Mouse (Mus musculus): ENCODE results near the gene Dhrs1.
A peak's percentile ranks its signal among the peaks of the same experiment; 100 is the strongest.

Dhrs1 gene

DNA sequence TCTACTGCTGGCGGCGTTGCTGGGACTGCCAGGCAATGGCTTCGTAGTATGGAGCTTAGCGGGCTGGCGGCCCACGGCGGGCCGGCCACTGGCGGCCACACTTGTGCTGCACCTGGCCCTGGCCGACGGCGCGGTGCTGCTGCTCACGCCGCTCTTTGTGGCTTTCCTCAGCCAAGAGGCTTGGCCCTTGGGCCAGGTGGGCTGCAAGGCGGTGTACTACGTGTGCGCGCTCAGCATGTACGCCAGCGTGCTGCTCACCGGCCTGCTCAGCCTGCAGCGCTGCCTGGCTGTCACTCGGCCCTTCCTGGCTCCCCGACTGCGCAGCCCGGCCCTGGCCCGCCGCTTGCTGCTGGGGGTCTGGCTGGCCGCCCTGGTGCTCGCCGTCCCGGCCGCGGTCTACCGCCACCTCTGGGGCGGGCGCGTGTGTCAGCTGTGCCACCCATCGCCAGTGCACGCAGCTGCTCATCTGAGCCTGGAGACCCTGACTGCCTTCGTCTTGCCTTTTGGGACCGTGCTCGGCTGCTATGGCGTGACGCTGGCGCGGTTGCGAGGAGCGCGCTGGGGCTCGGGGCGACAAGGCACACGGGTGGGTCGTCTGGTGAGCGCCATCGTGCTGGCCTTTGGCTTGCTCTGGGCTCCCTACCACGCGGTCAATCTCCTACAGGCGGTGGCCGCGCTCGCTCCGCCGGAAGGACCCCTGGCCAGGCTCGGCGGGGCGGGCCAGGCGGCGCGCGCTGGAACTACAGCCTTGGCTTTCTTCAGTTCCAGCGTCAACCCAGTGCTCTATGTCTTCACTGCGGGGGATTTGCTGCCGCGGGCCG, 16.7 kb upstream of the Dhrs1 start:
- DNase-seq = no peak

- no peak for DNase-seq
These were observed 15.7 kb upstream of the Dhrs1 start, which contains the start of gene Ltb4r2 for GRCm38 (mm10) chr14:55761163-55761562. TSS of gene Ltb4r2 (plus strand) at chr14:55761428.

GRCm38 (mm10) chr14:55760156-55760555, 14.7 kb upstream of the Dhrs1 start:
- DNase-seq = peak; percentile 81 to 88

GRCm38 (mm10) chr14:55758363-55758784, 12.9 kb upstream of the Dhrs1 start, which contains the start of gene Cideb:
TSS of gene Cideb (minus strand) at chr14:55758458.
- peak in 1 of 2 experiments; percentile 37 for DNase-seq

GRCm38 (mm10) chr14:55757566-55757965, 12.1 kb upstream of the Dhrs1 start:
- DNase-seq = no peak

DNA sequence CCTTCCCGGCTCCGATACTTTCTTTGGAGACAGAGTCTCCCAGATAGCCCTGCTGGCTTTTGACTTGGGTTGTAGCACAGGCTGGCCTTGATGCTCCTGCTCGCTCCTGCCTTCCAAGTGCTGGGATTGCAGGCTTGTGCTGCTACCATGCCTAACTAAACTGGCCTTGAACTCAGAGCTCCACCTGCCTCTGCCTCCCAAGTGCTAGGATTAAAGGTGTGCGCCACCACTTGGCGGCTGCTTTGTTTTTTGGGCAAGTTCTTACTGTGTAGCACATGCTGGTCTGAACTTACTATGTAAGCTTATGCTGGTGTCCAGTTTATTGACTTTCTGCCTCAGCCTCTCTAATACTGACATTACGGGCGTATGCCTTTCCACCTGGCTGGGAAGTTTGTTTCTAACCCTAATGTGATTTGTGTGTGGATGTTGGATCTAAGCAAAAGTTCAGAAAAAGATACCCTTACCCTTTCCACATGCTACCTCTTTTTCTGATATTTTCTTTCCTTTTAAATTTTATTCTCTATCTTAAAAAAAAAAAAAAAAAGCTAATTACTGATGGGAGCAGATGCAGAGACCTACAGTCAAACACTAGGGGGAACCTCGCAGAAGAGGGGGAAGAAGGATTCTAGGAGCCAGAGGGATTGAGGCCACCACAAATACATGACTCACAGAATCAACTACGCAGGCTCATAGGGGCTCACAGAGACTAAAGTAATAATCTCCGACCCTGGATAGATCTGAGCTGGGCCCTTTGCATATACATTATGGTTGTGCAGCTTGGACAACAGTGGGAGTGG, 1.8 kb upstream of the Dhrs1 start:
- DNase-seq = no peak

GRCm38 (mm10) chr14:55745861-55746237, 359 bp upstream of the Dhrs1 start:
- no peak for DNase-seq

DNA sequence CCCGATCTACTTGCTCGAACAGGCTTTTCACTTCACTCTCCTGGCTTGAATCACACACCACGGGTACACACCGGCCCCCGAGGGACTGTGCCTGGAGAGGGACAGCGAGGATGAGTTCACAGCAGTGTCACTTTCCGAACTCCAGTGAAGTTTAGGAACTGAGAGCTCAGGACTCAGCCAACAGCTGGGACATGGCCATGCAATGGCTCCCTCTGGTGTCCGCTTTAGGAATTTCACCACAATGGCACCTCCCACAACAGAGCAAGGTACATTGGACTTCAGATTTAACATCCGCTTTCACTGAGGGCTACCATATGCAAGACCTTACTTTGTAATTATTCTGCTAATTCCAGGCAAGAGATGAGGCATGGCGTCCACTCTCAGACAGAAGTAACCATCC, 1.8 kb downstream of the Dhrs1 start:
- peak; percentile 84 to 86 for DNase-seq

- DNase-seq = no peak
These were observed 8.3 kb downstream of the Dhrs1 start for GRCm38 (mm10) chr14:55737086-55737687.

DNA sequence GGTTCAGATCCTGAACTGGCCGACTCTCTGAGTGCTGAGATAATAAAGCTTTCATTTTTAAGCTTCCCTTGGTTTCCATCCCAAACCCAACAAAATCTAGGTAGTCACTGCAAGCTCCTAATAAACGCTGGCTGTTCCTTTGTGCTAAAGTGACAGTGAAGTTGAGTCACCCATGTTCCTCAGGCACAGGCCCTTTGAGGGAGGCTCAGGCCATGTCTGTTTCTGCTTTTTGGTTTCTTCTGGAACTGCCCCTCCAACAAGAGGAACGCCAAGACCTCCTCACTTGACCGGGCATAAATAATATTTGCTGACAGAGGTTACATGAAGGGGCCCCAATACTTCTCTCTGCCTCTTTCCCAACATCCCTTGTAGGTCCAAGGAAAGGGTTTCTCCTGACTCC, 9.7 kb downstream of the Dhrs1 start:
- DNase-seq = no peak

- no peak for DNase-seq
These were observed 10.2 kb downstream of the Dhrs1 start for GRCm38 (mm10) chr14:55735334-55735733.

GRCm38 (mm10) chr14:55734869-55735268, 10.6 kb downstream of the Dhrs1 start:
- DNase-seq = no peak

- no peak for DNase-seq
These were observed 11.6 kb downstream of the Dhrs1 start for GRCm38 (mm10) chr14:55733889-55734288.

- DNase-seq = no peak
These were observed 14.9 kb downstream of the Dhrs1 start for GRCm38 (mm10) chr14:55730531-55731032.

GRCm38 (mm10) chr14:55730116-55730515, 15.4 kb downstream of the Dhrs1 start:
- no peak for DNase-seq

DNA sequence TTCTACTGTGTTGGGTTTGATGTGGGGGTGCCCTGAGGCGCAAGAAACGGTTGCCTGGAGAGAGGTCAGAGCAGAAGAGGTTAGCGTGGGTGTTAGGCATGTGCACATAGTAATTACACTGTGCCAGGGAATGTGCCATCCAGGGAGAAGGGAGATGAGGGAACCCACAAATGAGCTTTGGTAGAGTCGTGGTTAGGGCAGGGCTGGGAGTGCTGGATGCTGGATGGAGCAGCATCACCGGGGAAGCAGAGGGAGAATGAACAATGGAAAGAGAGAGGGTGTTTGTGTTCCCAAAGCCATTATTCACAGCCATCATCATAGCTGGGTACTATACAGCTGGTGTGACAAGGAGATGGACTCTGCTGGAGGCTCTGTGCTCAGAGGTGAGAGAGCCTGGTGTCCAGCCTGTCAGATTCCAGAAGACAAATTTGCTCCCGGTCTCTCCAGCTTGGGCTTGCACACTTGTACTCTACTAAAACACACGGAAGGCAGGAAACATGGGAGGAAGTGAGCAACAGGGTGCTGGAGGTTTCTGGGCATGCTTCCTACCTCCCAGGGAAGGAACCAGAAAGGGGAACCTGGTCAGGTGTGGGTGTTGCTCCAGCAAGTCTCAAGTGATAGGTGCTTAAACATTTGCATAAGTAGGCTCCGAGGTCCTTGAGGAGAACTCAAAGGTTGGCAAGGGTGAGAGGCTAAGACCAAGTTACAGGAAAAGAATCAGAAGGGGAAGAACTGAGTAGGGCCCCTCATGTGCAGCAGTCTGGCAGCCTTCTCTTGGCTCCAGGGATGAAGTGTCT, 17.4 kb downstream of the Dhrs1 start:
- DNase-seq = peak; percentile 34 to 56

DNA sequence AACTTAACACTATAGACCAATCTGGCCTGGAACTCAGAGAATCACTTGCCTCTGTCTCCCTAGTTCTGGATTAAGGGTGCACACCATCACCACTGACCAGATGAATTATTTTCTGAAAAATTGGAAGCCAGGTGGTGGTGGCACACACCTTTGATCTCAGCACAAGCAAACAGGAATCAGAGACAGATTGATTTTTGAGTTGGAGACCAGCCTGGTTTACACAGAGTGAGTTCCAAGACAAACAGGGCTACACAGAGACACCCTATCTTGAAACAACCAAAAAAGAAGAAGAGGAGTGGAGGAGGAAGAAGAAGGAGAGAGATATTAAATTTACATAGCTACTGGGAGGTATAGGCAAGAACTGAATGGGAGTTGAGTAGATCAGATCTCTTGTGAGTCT, 19.2 kb downstream of the Dhrs1 start:
- no peak for DNase-seq

DNA sequence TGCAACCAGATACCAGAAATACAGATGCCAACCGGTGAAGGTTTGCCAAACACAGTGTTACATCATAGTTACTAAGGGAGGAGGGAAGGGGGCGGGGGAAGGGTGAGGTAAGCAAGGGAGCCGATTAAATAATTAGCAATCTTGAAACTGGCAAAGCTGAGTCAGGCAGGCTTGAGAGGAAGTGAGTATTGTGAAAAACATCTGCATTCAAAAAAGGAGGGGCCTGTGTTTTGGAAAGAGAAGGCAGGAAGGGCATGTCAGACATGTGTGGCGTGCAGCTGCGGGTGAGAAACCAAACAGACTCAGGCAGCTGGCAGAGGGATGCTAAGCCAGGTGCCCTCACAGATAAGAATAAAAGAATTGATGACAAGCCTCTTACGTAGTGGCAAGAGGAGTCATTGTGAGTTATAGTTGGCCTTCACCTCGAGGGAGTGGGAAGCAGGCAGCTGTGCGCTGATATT, 21.0 kb downstream of the Dhrs1 start:
- DNase-seq = peak; percentile 66 to 82

- no peak for DNase-seq
These were observed 22.1 kb downstream of the Dhrs1 start for GRCm38 (mm10) chr14:55723433-55723832.

GRCm38 (mm10) chr14:55722438-55722945, 23.0 kb downstream of the Dhrs1 start:
- DNase-seq = no peak

- peak; percentile 91 to 94 for DNase-seq
These were observed 23.6 kb downstream of the Dhrs1 start, which contains the start of gene Rabggta for GRCm38 (mm10) chr14:55721700-55722437. TSS of gene Rabggta (minus strand) at chr14:55722263.
